Comparison of ENCODE assay signal across 8 mouse cellular contexts in the genomic region with DNA sequence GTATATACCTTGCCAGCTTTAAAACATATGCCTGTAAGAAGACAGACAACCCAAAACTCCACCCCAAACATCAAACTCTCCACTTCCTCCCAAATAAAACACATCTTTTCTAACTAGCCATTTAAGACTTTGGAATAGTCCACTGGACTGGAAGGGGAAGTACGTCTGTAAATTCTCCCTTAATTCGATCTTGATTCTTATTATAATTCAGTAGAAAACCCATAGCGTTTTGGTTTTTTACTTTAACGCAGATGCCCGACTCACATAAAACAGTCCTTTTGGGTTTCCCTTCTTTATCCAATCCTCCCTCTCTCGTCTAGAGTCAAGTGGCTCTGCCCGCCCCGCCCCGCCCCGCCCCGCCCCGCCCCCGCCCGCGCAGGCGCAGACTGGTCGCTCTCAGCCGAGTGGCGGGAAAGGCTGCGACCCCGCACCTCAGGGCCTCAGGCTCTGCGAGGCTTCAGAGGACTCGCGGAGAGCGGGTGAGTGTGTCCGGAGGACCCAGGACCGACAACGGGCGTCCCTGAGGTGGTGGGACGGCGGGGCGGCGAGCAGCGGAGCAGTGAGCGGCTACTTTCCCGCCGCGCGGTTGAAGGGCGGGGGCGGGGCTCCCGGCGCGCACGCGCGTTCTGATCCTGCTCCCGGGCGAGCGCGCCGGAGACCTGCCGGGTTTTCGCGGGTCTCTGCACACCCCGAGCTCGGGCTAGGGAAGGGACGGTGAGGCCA. TPM values are rescaled to one million over a fixed set of nuclear protein-coding genes. Genes with fewer than 3 reads are reported as not detected.
DNase-seq lines count a peak whose midpoint lies in the region; ATAC-seq and TF ChIP-seq lines count a peak whose summit lies in the region.

Gene Timeless (plus strand): TSS at position 369 of the 723 bp plus-strand sequence.

- H3K27me3 ChIP-seq in heart, embryonic 11.5 days (ENCODE audit: control insufficient read depth, insufficient read depth, low read length): no peaks in the 10 kb centered on the region
- no peaks in the 10 kb centered on the region for H3K27me3 ChIP-seq in kidney, embryonic 15.5 days

- peak within 1 kb of the TSS; percentile 96 for H3K27ac ChIP-seq in embryonic fibroblast, embryonic 13.5 days (ENCODE audit: insufficient read depth, low read length)
- peak within 1 kb of the TSS; percentile 88 for H3K27ac ChIP-seq in heart, embryonic 11.5 days (ENCODE audit: low read depth, low read length)
- peak within 1 kb of the TSS; percentile 93 for H3K27ac ChIP-seq in kidney, embryonic 15.5 days

- under 1% methylated on average over 55 of the region's 58 CpGs for WGBS in heart, embryonic 11.5 days (ENCODE audit: insufficient replicate concordance)
- under 1% methylated on average over 54 of the region's 58 CpGs for WGBS in kidney, embryonic 15.5 days

- peak; percentile 92 for ATAC-seq in heart, embryonic 11.5 days (replicated peaks; ENCODE audit: insufficient number of reproducible peaks, low FRiP score, low TSS enrichment)
- peak; percentile 94 for ATAC-seq in kidney, embryonic 15.5 days (replicated peaks; ENCODE audit: low FRiP score)

- peak within 1 kb of the TSS; percentile 95 for H3K9ac ChIP-seq in heart, embryonic 11.5 days (ENCODE audit: low read depth, low read length)
- H3K9ac ChIP-seq in kidney, embryonic 15.5 days: peak within 1 kb of the TSS; percentile 88

- no peaks in the 10 kb centered on the region for H3K36me3 ChIP-seq in heart, embryonic 11.5 days (ENCODE audit: control insufficient read depth, insufficient read depth, low read length)
- no peaks in the 10 kb centered on the region for H3K36me3 ChIP-seq in kidney, embryonic 15.5 days

- peak within 1 kb of the TSS; percentile 94 for H3K4me3 ChIP-seq in embryonic fibroblast, embryonic 13.5 days (ENCODE audit: insufficient read depth, low read length)
- peak within 1 kb of the TSS; percentile 83 for H3K4me3 ChIP-seq in heart, embryonic 11.5 days (ENCODE audit: low read depth, low read length)
- H3K4me3 ChIP-seq in kidney, embryonic 15.5 days (replicated peaks): peak within 1 kb of the TSS; percentile 66

- DNase-seq in B cell, adult 2 months: peak; percentile 94 to 96
- DNase-seq in brain, adult 2 months (ENCODE audit: low read depth, low spot score): peak; percentile 79
- DNase-seq in liver: peak; percentile 90
- peak; percentile 51 to 84 for DNase-seq in monocyte, adult 2 months (ENCODE audit: low read depth in 1 of 2, low spot score in 2 of 2)
- DNase-seq in spleen, postnatal 14 days (ENCODE audit: low spot score in 2 of 2): peak; percentile 82 to 86

- peak; percentile 82 for TF ChIP-seq POLR2A in embryonic fibroblast, embryonic 13.5 days (IDR thresholded peaks at IDR 0.05; ENCODE audit: low read depth, low read length)

- H3K9me3 ChIP-seq in heart, embryonic 11.5 days (replicated peaks; ENCODE audit: control insufficient read depth, low read length): no peaks in the 10 kb centered on the region
- H3K9me3 ChIP-seq in kidney, embryonic 15.5 days (replicated peaks): no peaks in the 10 kb centered on the region

- H3K4me2 ChIP-seq in heart, embryonic 11.5 days: peak within 1 kb of the TSS; percentile 70
- H3K4me2 ChIP-seq in kidney, embryonic 15.5 days: peak within 1 kb of the TSS; percentile 81

- TF ChIP-seq CTCF in embryonic fibroblast, embryonic 13.5 days (IDR thresholded peaks at IDR 0.05; ENCODE audit: borderline replicate concordance, insufficient read depth, low read length): no peak

- H3K4me1 ChIP-seq in embryonic fibroblast, embryonic 13.5 days (ENCODE audit: control insufficient read depth, insufficient read depth, low read length): peaks cover 4% of the 10 kb centered on the region; the same call in 1 of the 2 replicates
- peaks cover 9% of the 10 kb centered on the region for H3K4me1 ChIP-seq in heart, embryonic 11.5 days (ENCODE audit: control insufficient read depth, insufficient read depth, low read length)
- H3K4me1 ChIP-seq in kidney, embryonic 15.5 days: peaks cover 28% of the 10 kb centered on the region

RNA-seq across cellular contexts. Expression of gene Timeless, which starts in this region (rescaled TPM):
- 9.7 and 18.9 TPM in 2 replicates for polyA plus RNA-seq in embryonic fibroblast, embryonic 13.5 days (2011; ENCODE audit: insufficient read length, low read depth, missing spikeins)
- 33.1 and 34.2 TPM in 2 replicates for polyA plus RNA-seq in heart, embryonic 11.5 days (2014; fragmentation: Nextera tagmentation; extraction: Ambion mirVana)
- 64.4 and 71.7 TPM in 2 replicates for polyA plus RNA-seq in kidney, embryonic 15.5 days (2015; fragmentation: Nextera tagmentation; extraction: Ambion mirVana)

Comparison
In these comparisons a context has a peak if more than half of its experiments do, and no peak if none do; other contexts are left out.
1. Peak in every context shown above with its lines: DNase-seq, ATAC-seq, H3K4me3 ChIP-seq and H3K27ac ChIP-seq.